Comparison of ENCODE assay signal across 24 mouse cellular contexts in genomic region chr2:65334091-65334490, GRCm38 (mm10). TPM values are rescaled to one million over a fixed set of nuclear protein-coding genes. Genes with fewer than 3 reads are reported as not detected.
DNase-seq lines count a peak whose midpoint lies in the region; ATAC-seq and TF ChIP-seq lines count a peak whose summit lies in the region.
"Had no signal": no experiment of that assay in that cellular context is flagged by ENCODE, and none has a peak within 500 bp of the region (broad histone marks: within the 10 kb centered on the region; RNA-seq: fewer than 3 reads in every experiment).

No protein-coding gene starts in this region.

- H3K4me3 ChIP-seq in liver, embryonic 15.5 days (replicated peaks): no peak overlapping the region
- no peak overlapping the region for H3K4me3 ChIP-seq in limb, embryonic 10.5 days
- H3K4me3 ChIP-seq in heart, adult 2 months: no peak overlapping the region
- H3K4me3 ChIP-seq: embryonic facial prominence, embryonic 15.5 days; heart, embryonic 12.5 days; hindbrain, embryonic 13.5 days; layer of hippocampus, adult 2 months; limb, embryonic 15.5 days had no signal

- peak; percentile 9 for ATAC-seq in inflammation-experienced regulatory T-cells, adult 6 months
- peak; percentile 54; the same call in 1 of the 2 replicates for ATAC-seq in liver, embryonic 15.5 days (ENCODE audit: insufficient read depth)
- ATAC-seq: forebrain, embryonic 14.5 days; lung, postnatal 0 days had no signal

- H3K79me2 ChIP-seq in heart, adult 2 months (replicated peaks; ENCODE audit: control insufficient read depth, insufficient read depth, low read length): no peaks in the 10 kb centered on the region

- TF ChIP-seq POLR2A in heart, adult 2 months (IDR thresholded peaks at IDR 0.05; ENCODE audit: insufficient read depth, low read depth, low read length): no peak

- intact Hi-C loops in heart, adult 2 months (cut with DNase I): loop anchor here (5.0 kb wide), 1 partner anchor 92 kb away; no protein-coding TSS in a partner anchor
- intact Hi-C loops in left cerebral cortex, postnatal 4 days (cut with DNase I): loop anchor here (10.0 kb wide), 1 partner anchor 189 kb away; no protein-coding TSS in a partner anchor

- peak; percentile 71 to 76 for DNase-seq in adrenal gland, adult (ENCODE audit: inconsistent age in 2 of 2, low spot score in 1 of 2)
- no peak for DNase-seq in adrenal gland, adult 18-20 months (ENCODE audit: low spot score in 2 of 2)
- DNase-seq in R1 (ENCODE audit: low read depth, low spot score): peak; percentile 4
- no peak for DNase-seq in limb, embryonic 10.5 days (ENCODE audit: low spot score)
- no peak for DNase-seq in heart, adult 2 months
- no peak for DNase-seq in left cerebral cortex, postnatal 4 days
- DNase-seq: cerebellum, adult 9-10 months; heart, postnatal 14 days; kidney, adult 18-20 months; kidney, postnatal 14 days; thymus, adult 2 months had no signal

- no peak for TF ChIP-seq EP300 in heart, adult 2 months (IDR thresholded peaks at IDR 0.05; ENCODE audit: insufficient read depth, low read depth, low read length)

- WGBS in liver, embryonic 15.5 days (ENCODE audit: insufficient replicate concordance): 55% methylated on average over 9 of the region's 9 CpGs
- WGBS in limb, embryonic 10.5 days: 61% methylated on average over 9 of the region's 9 CpGs
- WGBS in heart, adult 2 months: 52% methylated on average over 9 of the region's 9 CpGs

- H3K4me1 ChIP-seq in liver, embryonic 15.5 days (replicated peaks): no peaks in the 10 kb centered on the region; the same call in 1 of the 2 replicates
- peaks cover 20% of the 10 kb centered on the region for H3K4me1 ChIP-seq in limb, embryonic 10.5 days
- no peaks in the 10 kb centered on the region; the same call in 1 of the 2 replicates for H3K4me1 ChIP-seq in heart, adult 2 months (ENCODE audit: control insufficient read depth, insufficient read depth, low read length)
- H3K4me1 ChIP-seq: embryonic facial prominence, embryonic 15.5 days had no signal

- TF ChIP-seq CTCF in heart, adult 2 months (IDR thresholded peaks at IDR 0.05): no peak

- no peaks in the 10 kb centered on the region for H3K9me3 ChIP-seq in liver, embryonic 15.5 days (replicated peaks)
- H3K9me3 ChIP-seq in limb, embryonic 10.5 days (replicated peaks): no peaks in the 10 kb centered on the region
- H3K9me3 ChIP-seq: embryonic facial prominence, embryonic 15.5 days; hindbrain, embryonic 13.5 days; limb, embryonic 15.5 days had no signal

- H3K4me2 ChIP-seq in liver, embryonic 15.5 days: 0 out of 2 replicates have a peak overlapping the region, but pooled peaks have one; percentile 18
- H3K4me2 ChIP-seq: embryonic facial prominence, embryonic 15.5 days; heart, embryonic 12.5 days; hindbrain, embryonic 13.5 days; limb, embryonic 15.5 days; midbrain, embryonic 11.5 days had no signal

- no peaks in the 10 kb centered on the region for H3K27me3 ChIP-seq in liver, embryonic 15.5 days
- no peaks in the 10 kb centered on the region for H3K27me3 ChIP-seq in limb, embryonic 10.5 days (ENCODE audit: low read depth, poor library complexity, severe bottlenecking)
- H3K27me3 ChIP-seq in heart, adult 2 months (ENCODE audit: control insufficient read depth, insufficient read depth, low read length): no peaks in the 10 kb centered on the region
- H3K27me3 ChIP-seq: embryonic facial prominence, embryonic 15.5 days; heart, embryonic 12.5 days; hindbrain, embryonic 13.5 days; limb, embryonic 15.5 days had no signal

- no peak overlapping the region for H3K9ac ChIP-seq in liver, embryonic 15.5 days
- H3K9ac ChIP-seq in heart, adult 2 months (ENCODE audit: low read depth, low read length): no peak overlapping the region
- H3K9ac ChIP-seq: embryonic facial prominence, embryonic 15.5 days; heart, embryonic 12.5 days; hindbrain, embryonic 13.5 days; limb, embryonic 15.5 days had no signal

- no peak overlapping the region for H3K27ac ChIP-seq in liver, embryonic 15.5 days (replicated peaks)
- H3K27ac ChIP-seq in limb, embryonic 10.5 days: no peak overlapping the region
- no peak overlapping the region for H3K27ac ChIP-seq in heart, adult 2 months
- H3K27ac ChIP-seq: embryonic facial prominence, embryonic 15.5 days; hindbrain, embryonic 13.5 days; layer of hippocampus, adult 2 months; limb, embryonic 15.5 days; macrophage had no signal

- H3K36me3 ChIP-seq in liver, embryonic 15.5 days (replicated peaks): no peaks in the 10 kb centered on the region
- H3K36me3 ChIP-seq in limb, embryonic 10.5 days: no peaks in the 10 kb centered on the region
- H3K36me3 ChIP-seq in heart, adult 2 months (ENCODE audit: control insufficient read depth, insufficient read depth, low read length): no peaks in the 10 kb centered on the region
- H3K36me3 ChIP-seq: embryonic facial prominence, embryonic 15.5 days; heart, embryonic 12.5 days; hindbrain, embryonic 13.5 days; limb, embryonic 15.5 days had no signal

RNA-seq across cellular contexts. Expression of gene Slc38a11, which starts 29.7 kb away (rescaled TPM):
- 10 to 100 TPM; 22.0 to 22.6 TPM for total RNA-seq in adrenal gland, adult 18-20 months (2021)
- polyA plus RNA-seq in inflammation-experienced regulatory T-cells, adult 6 months (2017; shearing (Covaris generic)): under 1 TPM in 2 of 3 experiments, not detected in 1; 0.24 to 0.55 TPM
- 0.07 TPM in 1 of 2 replicates, not detected in the other for polyA plus RNA-seq in liver, embryonic 15.5 days (2015; fragmentation: Nextera tagmentation; extraction: Ambion mirVana)
- polyA plus RNA-seq in limb, embryonic 10.5 days (2016; fragmentation: Nextera tagmentation; extraction: Ambion mirVana): not detected in 2 replicates
- 1 to 10 TPM; 1.3 to 1.4 TPM for total RNA-seq in heart, adult 2 months (2021)
- 1.3 and 2.7 TPM in 2 replicates for polyA plus RNA-seq in heart, adult 2 months (2012; rRNA removed)
- 1 to 10 TPM; 1.4 to 1.6 TPM for total RNA-seq in left cerebral cortex, postnatal 4 days (2021)
- total RNA-seq: granulocyte monocyte progenitor cell, adult 5-6 weeks; neutrophil, adult 5-6 weeks had no signal
- polyA plus RNA-seq: heart, embryonic 12.5 days; macrophage; thymus, adult 2 months had no signal

Comparison
In these comparisons a context has a peak if more than half of its experiments do, and no peak if none do; other contexts are left out.
1. DNase-seq: peak in adrenal gland, adult (2 of 2) and R1 (single experiment); none in adrenal gland, adult 18-20 months (0 of 2), limb, embryonic 10.5 days (single experiment), heart, adult 2 months (0 of 2) and left cerebral cortex, postnatal 4 days (single experiment).